Mouse (Mus musculus) midbrain, embryonic 14.5 days (tissue): ENCODE results near the gene Zfand6. TPM values are rescaled to one million over a fixed set of nuclear protein-coding genes. Genes with fewer than 3 reads are reported as not detected.

Experiments used
- ATAC-seq: fragments of 200-750 bp; cut with Nextera tagmentation; 2 replicates; pipeline ENCODE4 v1.8.0; 2017; ENCODE audit warnings: moderate number of reproducible peaks, moderate library complexity; ENCODE audit not compliant: low FRiP score, low TSS enrichment
- DNase-seq: peaks from one replicate; pipeline ENCODE4 v3.0.0-alpha.2; 2015
- H3K27ac ChIP-seq: fragments of 300-500 bp; sonication (generic); replicated peaks from 2 replicates; pipeline ENCODE4 v1.5.1; 2014; ENCODE audit warnings: mild to moderate bottlenecking, low read depth, low read length, moderate library complexity
- H3K27me3 ChIP-seq: fragments of 300-500 bp; sonication (generic); 2 replicates; pipeline ENCODE4 v1.6.1; 2014; ENCODE audit warnings: low read length, control low read depth, mixed read lengths; ENCODE audit not compliant: control insufficient read depth, insufficient read depth
- H3K36me3 ChIP-seq: fragments of 300-500 bp; sonication (generic); 2 replicates; pipeline ENCODE4 v1.6.1; 2014; ENCODE audit warnings: low read length, control low read depth; ENCODE audit not compliant: control insufficient read depth, insufficient read depth
- H3K4me1 ChIP-seq: fragments of 300-500 bp; sonication (generic); 2 replicates; pipeline ENCODE4 v1.6.1; 2014; ENCODE audit warnings: mild to moderate bottlenecking, antibody characterized with exemption, low read length, control low read depth; ENCODE audit not compliant: control insufficient read depth, insufficient read depth
- H3K4me2 ChIP-seq: fragments of 300-500 bp; sonication (generic); 2 replicates; pipeline ENCODE4 v1.6.1; 2014; ENCODE audit warnings: mild to moderate bottlenecking, low read length, moderate library complexity
- H3K4me3 ChIP-seq: fragments of 300-500 bp; sonication (generic); replicated peaks from 2 replicates; pipeline ENCODE4 v1.5.1; 2014; ENCODE audit warnings: low read depth, low read length
- H3K9ac ChIP-seq: fragments of 300-500 bp; sonication (generic); replicated peaks from 2 replicates; pipeline ENCODE4 v1.6.1; 2014; ENCODE audit warnings: mild to moderate bottlenecking, low read length, moderate library complexity
- H3K9me3 ChIP-seq: fragments of 300-500 bp; sonication (generic); 2 replicates; pipeline ENCODE4 v1.6.1; 2016; ENCODE audit warnings: low read length, control low read depth, mixed read lengths; ENCODE audit not compliant: control insufficient read depth
- WGBS: fragments of 180-500 bp; shearing (Covaris S2); extraction: QIAGEN DNeasy Blood & Tissue Kit; methylation state at CpG from one replicate; pipeline ENCODE4 v1.1.7; 2014; 5-methylcytosine and 5-hydroxymethylcytosine counted together
- polyA plus RNA-seq: library from polyadenylated mRNA; unstranded; fragments of >200 nt; fragmentation: Nextera tagmentation; extraction: Ambion mirVana; gene quantifications from 2 replicates; pipeline ENCODE4 v1.2.1, GENCODE M21; 2014

The Zfand6 gene
- polyA plus RNA-seq, 1 experiment from 2014 or later: 206 TPM

GRCm38 (mm10) chr7:84606293-84606749, 83.4 kb downstream of the Zfand6 start, which contains the start of gene Fah:
Gene Fah (minus strand): TSS chr7:84606722.
- Histone ChIP-seq H3K4me1 (peaks cover 10% of the 10 kb centered on the region; the same call in 1 of the 2 replicates), H3K36me3 (no peaks in the 10 kb centered on the region), H3K27ac (peak within 1 kb of the TSS; percentile 41; the same call in 1 of the 2 replicates), H3K4me3 (peak within 1 kb of the TSS; percentile 57), H3K27me3 (no peaks in the 10 kb centered on the region), H3K9me3 (no peaks in the 10 kb centered on the region), H3K9ac (peak within 1 kb of the TSS; percentile 76), H3K4me2 (peak within 1 kb of the TSS; percentile 97)
- no peak; the same call in none of the 2 replicates for ATAC-seq
- WGBS: under 1% methylated on average over 10 of the region's 10 CpGs
- DNase-seq: peak; percentile 37

- Histone ChIP-seq H3K27me3 (no peaks in the 10 kb centered on the region), H3K4me1 (peaks cover 10% of the 10 kb centered on the region; the same call in 1 of the 2 replicates), H3K27ac (peak overlapping the region; percentile 41; the same call in 1 of the 2 replicates), H3K36me3 (no peaks in the 10 kb centered on the region), H3K4me3 (peak overlapping the region; percentile 57), H3K9ac (peak overlapping the region; percentile 76), H3K9me3 (no peaks in the 10 kb centered on the region), H3K4me2 (peak overlapping the region; percentile 97)
- DNase-seq (peak; percentile 57), ATAC-seq (peak; percentile 80)
- WGBS: 2% methylated on average over 36 of the region's 36 CpGs
Measured at GRCm38 (mm10) chr7:84605704-84606292, 84.0 kb downstream of the Zfand6 start.

DNA sequence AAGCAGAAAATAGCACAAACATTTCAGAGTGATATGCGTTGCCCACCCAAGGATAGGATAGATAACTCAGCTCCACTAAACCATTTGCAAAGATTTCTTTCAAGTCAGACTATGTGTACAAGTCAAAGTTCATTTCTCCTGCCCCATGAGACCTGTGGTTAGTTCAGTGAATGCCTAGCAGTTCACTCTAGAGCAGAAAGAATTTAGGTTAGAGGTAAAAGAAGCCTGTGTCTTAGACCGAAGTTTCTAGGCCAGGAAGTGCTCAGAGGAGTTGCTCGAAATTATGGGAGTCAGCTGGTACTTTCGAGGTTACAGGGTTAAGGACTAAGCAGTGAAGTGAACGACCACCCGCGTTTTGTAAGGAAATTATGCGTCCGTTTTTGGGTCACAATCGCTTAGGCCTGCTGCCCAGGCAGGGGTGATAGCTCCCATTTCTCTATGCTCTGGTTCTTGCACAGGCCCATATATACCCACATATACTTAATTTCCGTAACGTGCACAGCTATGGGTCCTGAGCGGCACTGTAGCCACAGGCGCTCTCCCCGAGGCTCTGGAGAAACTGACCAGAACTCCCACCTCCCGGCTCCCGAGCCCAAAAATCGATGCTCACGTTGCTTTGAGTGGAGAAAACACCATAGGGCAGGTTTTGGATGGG, 84.6 kb downstream of the Zfand6 start:
- Histone ChIP-seq H3K9ac (peak overlapping the region; percentile 76), H3K9me3 (no peaks in the 10 kb centered on the region), H3K4me2 (peak overlapping the region; percentile 97), H3K27ac (no peak overlapping the region), H3K27me3 (no peaks in the 10 kb centered on the region), H3K4me1 (peaks cover 10% of the 10 kb centered on the region; the same call in 1 of the 2 replicates), H3K36me3 (no peaks in the 10 kb centered on the region), H3K4me3 (peak overlapping the region; percentile 57)
- 12% methylated on average over 19 of the region's 19 CpGs for WGBS
- DNase-seq (peak; percentile 50), ATAC-seq (peak; percentile 41)

DNA sequence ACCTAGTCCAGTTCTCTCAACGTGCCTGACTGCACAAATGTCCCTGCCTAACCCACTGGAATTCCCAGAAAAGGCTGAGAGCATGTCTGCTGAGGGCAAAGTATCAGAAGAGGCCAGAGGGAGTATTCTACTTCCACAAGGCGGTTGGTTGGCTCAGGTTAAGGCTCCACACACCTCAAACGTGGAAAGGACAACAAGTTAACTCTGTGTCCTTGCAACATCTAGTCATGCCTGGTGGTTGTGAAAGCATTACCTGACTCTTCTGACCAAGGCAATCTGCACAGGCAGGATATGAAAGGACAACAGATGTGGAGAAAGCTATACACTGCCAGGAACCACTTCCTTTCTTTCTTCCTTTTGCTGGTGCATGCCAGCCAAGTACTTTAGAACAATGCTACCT, 85.3 kb downstream of the Zfand6 start:
- Histone ChIP-seq H3K9ac (no peak overlapping the region), H3K4me3 (no peak overlapping the region), H3K4me2 (no peak overlapping the region), H3K27me3 (no peaks in the 10 kb centered on the region), H3K4me1 (peaks cover 10% of the 10 kb centered on the region; the same call in 1 of the 2 replicates), H3K36me3 (no peaks in the 10 kb centered on the region), H3K27ac (no peak overlapping the region), H3K9me3 (no peaks in the 10 kb centered on the region)
- 71% methylated on average over 3 of the region's 3 CpGs for WGBS
- DNase-seq (no peak), ATAC-seq (no peak)

DNA sequence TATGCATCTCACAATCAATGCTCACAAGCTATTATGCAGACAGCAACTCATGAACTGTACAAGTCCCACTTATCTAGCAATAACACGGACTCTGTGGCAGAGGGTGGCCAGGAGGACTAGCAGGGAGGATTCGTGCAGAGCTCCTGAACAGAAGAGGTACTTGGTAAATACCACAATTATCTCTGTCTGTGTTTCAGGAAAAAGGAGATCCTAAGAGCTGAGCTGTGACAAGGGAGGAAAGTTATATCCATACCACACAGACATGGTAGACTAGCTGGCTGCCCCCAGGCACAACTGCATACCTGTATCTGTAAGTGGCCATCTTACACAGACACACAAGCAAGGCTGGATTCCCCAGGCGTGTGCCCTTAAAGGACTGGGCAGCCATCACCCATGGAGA, 88.4 kb downstream of the Zfand6 start:
- no peaks in the 10 kb centered on the region for H3K36me3 ChIP-seq
- 93% methylated on average over 3 of the region's 3 CpGs for WGBS
- DNase-seq (no peak), ATAC-seq (no peak)
- H3K4me2 ChIP-seq: no peak overlapping the region
- no peaks in the 10 kb centered on the region for H3K27me3 ChIP-seq
- no peak overlapping the region for H3K27ac ChIP-seq
- no peak overlapping the region for H3K4me3 ChIP-seq
- no peaks in the 10 kb centered on the region for H3K9me3 ChIP-seq
- H3K9ac ChIP-seq: no peak overlapping the region
- peaks cover 10% of the 10 kb centered on the region; the same call in 1 of the 2 replicates for H3K4me1 ChIP-seq

GRCm38 (mm10) chr7:84600631-84601030, 89.1 kb downstream of the Zfand6 start:
- ATAC-seq: no peak
- 97% methylated on average over 2 of the region's 2 CpGs for WGBS

GRCm38 (mm10) chr7:84596633-84597032, 93.1 kb downstream of the Zfand6 start:
- H3K27me3 ChIP-seq: no peaks in the 10 kb centered on the region
- no peak overlapping the region for H3K4me3 ChIP-seq
- no peaks in the 10 kb centered on the region for H3K4me1 ChIP-seq
- H3K9me3 ChIP-seq: no peaks in the 10 kb centered on the region
- H3K27ac ChIP-seq: no peak overlapping the region
- H3K36me3 ChIP-seq: no peaks in the 10 kb centered on the region
- H3K9ac ChIP-seq: no peak overlapping the region
- H3K4me2 ChIP-seq: no peak overlapping the region
- DNase-seq (no peak), ATAC-seq (no peak)
- 91% methylated on average over 3 of the region's 3 CpGs for WGBS

More at GRCm38 (mm10) chr7:84600631-84601030, 89.1 kb downstream of the Zfand6 start:
- no peak overlapping the region for H3K9ac ChIP-seq
- no peaks in the 10 kb centered on the region for H3K27me3 ChIP-seq
- peaks cover 10% of the 10 kb centered on the region; the same call in 1 of the 2 replicates for H3K4me1 ChIP-seq
- no peak overlapping the region for H3K4me2 ChIP-seq
- no peak overlapping the region for H3K27ac ChIP-seq
- no peak for DNase-seq
- no peaks in the 10 kb centered on the region for H3K9me3 ChIP-seq
- no peaks in the 10 kb centered on the region for H3K36me3 ChIP-seq
- H3K4me3 ChIP-seq: no peak overlapping the region

GRCm38 (mm10) chr7:84596002-84596401, 93.8 kb downstream of the Zfand6 start:
- Histone ChIP-seq H3K27ac (no peak overlapping the region), H3K9me3 (no peaks in the 10 kb centered on the region), H3K9ac (no peak overlapping the region), H3K4me2 (no peak overlapping the region), H3K4me3 (no peak overlapping the region), H3K36me3 (no peaks in the 10 kb centered on the region), H3K27me3 (no peaks in the 10 kb centered on the region), H3K4me1 (no peaks in the 10 kb centered on the region)
- no peak for ATAC-seq
- no peak for DNase-seq
- WGBS: 95% methylated on average over 3 of the region's 3 CpGs
